Mouse (Mus musculus) ES-E14 (cell line): Measurements from ENCODE around the gene Ankrd36.
"Not testable (repeated sequence)": the region's sequence is repeated elsewhere in the genome, so short reads cannot be mapped to it uniquely, and the experiment has no call there.

ENCODE experiments used
- CHD2 ChIP-seq: IDR thresholded peaks from 2 replicates; pipeline ENCODE4 v1.6.1; 2014; ENCODE audit warnings: mild to moderate bottlenecking, low read depth, low read length, inconsistent platforms
- HCFC1 ChIP-seq: IDR thresholded peaks from 2 replicates; pipeline ENCODE4 v1.6.1; 2012; ENCODE audit warnings: low read length, inconsistent platforms, borderline replicate concordance; ENCODE audit not compliant: insufficient read depth
- MAFK ChIP-seq: IDR thresholded peaks from 2 replicates; pipeline ENCODE4 v1.6.1; 2014; ENCODE audit warnings: mild to moderate bottlenecking, low read depth, low read length, inconsistent platforms; ENCODE audit not compliant: insufficient read depth
- ZC3H11A ChIP-seq: IDR thresholded peaks from 2 replicates; pipeline ENCODE4 v1.6.1; 2012; ENCODE audit warnings: low read depth, mild to moderate bottlenecking, inconsistent platforms, low read length, borderline replicate concordance
- ZNF384 ChIP-seq: IDR thresholded peaks from 2 replicates; pipeline ENCODE4 v1.6.1; 2012; ENCODE audit warnings: low read depth, low read length, inconsistent platforms

DNA sequence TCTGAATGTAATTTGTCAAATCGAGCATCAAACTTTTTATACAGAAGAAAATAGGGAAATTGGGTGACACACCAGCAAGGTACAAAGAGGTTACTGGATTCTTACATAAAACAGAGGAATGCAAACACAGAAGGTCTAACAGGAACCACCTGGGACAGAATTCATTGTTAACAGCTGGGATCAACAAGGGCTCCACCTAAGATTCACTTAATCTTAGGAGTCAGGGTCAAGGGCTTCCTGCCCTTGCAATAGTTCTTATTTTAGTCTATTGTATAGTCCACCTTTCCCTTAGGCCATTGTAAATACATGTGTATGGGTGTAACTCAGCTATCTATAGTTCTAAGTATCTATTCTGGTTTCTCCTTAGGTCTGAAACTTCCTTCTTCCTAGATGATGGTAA is 24.8 kb upstream of the Ankrd36 start:
- not testable (repeated sequence) for TF ChIP-seq MAFK, HCFC1, ZNF384, CHD2, ZC3H11A
